Mouse (Mus musculus) CD4-positive, CD25-positive, alpha-beta regulatory T cell, adult 2 months (primary cell): ENCODE data around the gene Gm20388.

Source experiments
- DNase-seq: peaks from one replicate; pipeline ENCODE4 v3.0.0-alpha.2; 2012; ENCODE audit warnings: low read depth, low spot score

The Gm20388 gene

GRCm38 (mm10) chr8:120388246-120388645 is 477.6 kb downstream of the Gm20388 start:
- no peak for DNase-seq

GRCm38 (mm10) chr8:120390598-120390997 is 480.0 kb downstream of the Gm20388 start:
- no peak for DNase-seq

DNA sequence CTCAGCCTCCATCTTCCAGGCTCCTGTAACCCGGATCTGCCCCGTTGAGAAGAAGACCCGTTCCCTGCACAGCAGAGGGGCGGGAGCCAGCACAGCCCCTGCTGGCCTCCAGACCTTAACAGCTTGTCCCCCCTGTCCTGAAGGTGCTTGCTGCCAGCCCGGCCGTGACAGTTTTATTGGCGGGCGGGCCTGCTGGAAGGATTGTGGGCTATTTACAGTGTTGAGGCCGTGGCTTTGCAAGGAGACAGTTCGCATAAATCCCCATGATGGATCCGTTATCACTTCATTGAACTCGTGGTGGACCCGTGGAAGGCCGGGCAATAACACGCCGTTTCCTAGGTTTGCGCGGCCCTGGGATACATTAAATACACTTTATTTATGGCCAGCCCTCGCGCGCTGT is 481.2 kb downstream of the Gm20388 start:
- DNase-seq, result no peak

GRCm38 (mm10) chr8:120393085-120393484 is 482.4 kb downstream of the Gm20388 start:
- DNase-seq, result no peak

DNA sequence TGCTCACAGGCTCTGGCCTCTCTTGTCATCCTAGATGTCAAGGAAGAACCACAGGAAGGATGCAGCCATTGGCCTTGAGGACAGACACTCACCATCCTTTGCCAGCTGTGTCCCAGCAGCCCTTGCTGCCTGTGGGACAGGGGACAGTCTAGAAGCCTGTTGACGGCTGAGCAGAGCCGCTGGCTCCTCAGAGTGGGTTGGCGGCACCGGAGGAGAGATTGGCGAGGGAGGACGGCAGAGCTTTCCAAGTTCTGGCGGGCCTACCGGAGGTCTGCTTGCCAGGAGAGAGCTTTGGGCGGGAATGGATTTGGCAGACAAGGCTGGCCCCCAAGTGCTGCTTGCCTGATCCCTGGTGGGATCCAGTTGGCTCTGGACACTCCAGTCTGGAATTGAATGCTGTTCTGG is 483.2 kb downstream of the Gm20388 start:
- no peak for DNase-seq

- no peak for DNase-seq
These were observed 485.3 kb downstream of the Gm20388 start for GRCm38 (mm10) chr8:120395892-120396291.

GRCm38 (mm10) chr8:120396756-120397155 is 486.1 kb downstream of the Gm20388 start:
- peak; percentile 59 for DNase-seq

- no peak for DNase-seq
These were observed 487.1 kb downstream of the Gm20388 start for GRCm38 (mm10) chr8:120397444-120398411.

- no peak for DNase-seq
These were observed 488.7 kb downstream of the Gm20388 start for GRCm38 (mm10) chr8:120399212-120399934.

DNA sequence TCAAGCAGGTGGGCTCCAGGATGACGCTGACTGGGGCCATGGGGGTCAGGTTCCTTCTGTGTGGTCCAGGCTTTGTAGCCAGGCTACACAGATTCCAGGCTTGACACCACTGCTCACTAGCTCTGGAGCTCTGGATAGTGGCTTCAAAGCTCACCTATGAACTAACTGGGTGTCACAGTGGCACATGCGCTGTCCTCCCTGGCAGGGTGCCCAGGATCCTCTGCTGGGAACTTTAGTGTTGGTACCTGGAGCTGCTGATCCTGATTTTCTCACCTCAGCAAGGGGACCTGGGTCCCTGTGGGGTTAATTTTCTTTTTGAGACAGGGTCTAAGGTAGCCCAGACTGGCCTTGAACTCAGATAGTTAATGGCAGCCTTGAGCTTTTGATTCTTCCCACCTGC is 490.6 kb downstream of the Gm20388 start:
- DNase-seq, result no peak

DNA sequence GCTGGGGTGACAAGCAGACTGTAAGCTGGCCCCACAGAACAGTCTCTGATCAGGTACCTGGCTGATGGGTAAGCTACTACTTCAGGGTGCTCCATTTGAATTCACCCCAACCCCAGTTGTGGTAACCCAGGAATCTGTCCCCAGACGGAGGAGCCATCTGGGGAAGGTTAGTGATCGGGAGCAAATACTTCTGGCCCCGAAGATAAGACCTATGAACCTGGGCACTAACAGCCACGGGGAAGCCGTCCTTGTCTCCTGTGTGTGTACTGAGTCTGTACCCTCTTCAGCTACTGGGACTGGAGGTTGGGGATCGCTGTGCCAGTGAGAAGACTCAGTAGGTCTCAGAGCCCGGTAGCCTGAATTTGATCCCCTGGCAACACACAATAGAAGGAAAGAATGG is 491.1 kb downstream of the Gm20388 start:
- DNase-seq, result no peak

DNA sequence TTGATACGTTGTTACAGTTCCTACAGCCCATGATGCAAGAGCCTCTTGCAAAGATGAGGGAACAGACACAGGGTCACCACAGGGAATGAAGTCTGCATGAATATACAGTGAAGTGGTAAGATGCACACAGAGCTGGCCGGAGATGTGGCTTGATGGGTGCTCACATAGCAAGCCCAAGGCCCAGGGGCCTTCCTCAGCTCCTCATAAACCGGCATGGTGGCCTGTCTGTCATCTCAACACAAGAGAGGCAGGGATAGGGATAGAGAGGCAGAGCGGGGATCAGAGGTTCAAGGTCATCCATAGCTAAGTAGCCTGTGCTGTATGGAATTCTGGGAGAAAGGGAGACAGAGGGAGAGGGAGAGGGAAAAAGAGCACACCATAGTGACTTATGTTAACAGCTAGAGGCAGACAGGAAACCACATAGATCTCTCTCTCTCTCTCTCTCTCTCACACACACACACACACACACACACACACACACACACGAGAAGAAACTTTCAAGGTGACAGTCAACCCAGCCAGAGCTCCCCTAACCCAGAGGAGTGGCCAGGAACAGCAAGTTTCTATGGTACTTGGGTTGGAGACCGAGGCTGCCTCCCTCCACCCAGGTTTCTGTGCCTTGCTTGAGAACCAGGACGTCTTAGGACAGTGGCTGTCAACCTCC is 493.1 kb downstream of the Gm20388 start:
- peak; percentile 45 for DNase-seq

DNA sequence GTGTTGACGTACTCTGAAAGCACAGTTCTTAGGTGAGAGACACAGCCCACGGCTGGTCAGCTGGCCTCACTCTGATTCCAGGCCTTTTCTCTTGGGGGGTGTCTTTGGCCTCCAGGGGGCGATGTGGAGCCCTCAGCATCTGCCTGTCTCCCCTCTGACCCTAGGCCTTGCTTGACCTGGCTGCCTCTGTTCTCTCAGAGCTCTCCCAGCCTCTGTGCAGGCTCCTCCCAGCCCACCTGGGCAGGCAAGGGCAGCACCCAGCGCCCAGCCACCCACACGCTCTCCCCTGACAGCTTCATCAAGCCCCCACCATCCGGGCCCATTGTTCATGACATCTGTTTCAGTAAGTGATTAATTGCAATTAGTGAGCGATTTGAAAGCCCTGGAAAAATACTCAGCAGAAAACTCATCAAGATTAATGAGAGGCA is 494.0 kb downstream of the Gm20388 start:
- peak; percentile 58 for DNase-seq

DNA sequence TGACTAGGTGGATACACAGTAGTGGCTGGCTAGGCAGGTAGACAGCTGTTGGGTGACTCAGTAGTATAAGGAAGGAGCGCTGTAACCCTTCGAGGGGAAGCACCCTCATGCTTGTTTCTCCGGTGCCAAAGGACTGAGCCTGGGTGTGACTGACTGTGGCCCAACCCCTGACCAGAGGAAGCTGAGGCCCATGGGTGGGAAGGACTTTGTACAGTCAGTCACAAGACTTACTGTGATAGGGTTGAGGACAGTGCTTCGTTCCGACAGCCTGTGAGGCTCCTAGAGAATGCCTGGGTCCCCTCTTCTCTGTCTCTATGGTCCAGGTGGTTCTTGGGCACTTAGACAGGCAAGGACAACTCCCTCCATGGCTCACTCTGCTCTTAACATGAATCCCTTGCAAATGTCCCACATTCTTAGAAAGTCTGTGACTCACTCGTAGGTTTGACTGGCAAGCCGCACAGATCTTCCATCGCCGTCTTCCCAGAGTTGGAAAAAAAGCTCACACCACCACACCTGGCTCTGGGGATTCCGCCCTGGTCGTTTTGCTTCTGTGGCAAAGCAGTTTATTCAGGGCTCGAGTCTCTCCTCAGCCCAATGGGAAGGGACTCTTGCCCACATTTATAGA is 495.5 kb downstream of the Gm20388 start:
- no peak for DNase-seq

DNA sequence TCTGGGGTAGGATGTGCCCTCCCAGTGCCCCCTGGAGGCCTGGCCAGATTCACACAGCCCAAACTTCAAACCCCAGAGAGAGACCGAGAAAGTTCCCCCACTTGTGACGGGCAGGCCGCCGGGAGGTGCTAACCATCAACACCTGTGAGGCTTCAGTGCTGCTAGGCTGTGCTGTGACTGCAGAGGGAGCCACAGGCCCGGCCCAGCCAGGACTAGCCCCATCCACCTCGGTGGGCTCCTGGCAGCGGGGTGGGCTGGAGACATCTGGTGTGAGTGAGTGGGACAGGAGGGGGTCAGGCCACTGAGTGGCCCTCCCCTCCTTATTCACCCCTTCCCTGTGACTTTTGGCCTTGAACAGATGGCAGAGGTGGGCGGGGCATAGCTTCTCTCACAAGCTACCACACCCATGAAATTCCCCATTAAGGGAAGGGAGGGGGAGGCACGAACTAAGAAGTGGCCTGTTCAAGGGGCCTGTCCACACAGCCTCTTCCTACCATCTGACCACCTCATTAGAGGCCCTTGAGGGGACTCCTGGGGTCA is 497.1 kb downstream of the Gm20388 start:
- DNase-seq, result peak; percentile 38

DNA sequence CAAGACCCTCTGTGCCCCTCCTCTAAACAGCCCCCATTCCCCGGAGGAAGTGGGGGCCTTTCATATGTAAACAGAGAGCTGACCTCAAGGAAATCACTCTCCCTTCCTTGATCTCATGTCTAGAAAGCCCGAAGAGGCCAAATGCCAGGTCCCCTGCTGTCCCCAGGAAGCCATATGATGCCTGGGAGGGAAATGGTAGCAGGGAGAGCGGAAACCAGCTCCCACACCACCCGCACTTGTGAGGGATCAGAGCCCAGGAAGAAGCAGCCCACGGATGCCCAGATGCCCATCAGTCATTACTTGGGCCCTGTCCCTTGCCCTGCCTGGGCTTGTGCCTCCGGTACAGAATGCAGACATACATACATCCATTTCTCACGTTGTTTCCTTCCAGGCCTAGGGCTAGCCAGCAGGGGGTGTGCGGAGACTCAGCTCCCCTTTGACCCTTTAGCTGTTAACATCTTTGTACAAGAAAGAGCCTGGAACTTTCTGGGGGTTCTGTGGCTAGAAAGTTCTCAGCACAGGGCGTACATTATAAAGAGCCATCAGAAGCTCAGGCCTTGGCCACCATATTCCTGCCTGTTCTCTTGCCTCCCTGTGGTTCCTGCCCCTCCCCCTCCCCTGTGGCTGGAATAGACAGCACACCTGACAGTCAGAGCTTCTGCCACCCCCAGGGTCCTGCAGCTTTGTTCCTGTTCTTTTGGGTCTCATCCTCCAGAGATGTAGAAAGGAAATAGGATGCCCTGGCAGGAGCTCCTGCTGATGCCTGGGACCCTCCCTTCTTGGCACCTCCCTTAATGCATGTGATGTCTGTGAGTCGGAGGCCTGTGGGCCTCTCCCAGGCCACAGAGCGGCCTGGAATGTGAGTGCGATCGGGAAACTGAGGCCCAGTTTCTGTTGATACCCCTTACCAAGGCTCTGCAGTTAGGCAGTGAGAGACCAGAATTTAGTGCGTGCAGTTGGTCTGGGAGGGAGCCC is 497.9 kb downstream of the Gm20388 start:
- no peak for DNase-seq

- DNase-seq, result no peak
These were observed 498.9 kb downstream of the Gm20388 start for GRCm38 (mm10) chr8:120409371-120410013.

GRCm38 (mm10) chr8:120411059-120411458 is 500.4 kb downstream of the Gm20388 start:
- DNase-seq, result no peak

DNA sequence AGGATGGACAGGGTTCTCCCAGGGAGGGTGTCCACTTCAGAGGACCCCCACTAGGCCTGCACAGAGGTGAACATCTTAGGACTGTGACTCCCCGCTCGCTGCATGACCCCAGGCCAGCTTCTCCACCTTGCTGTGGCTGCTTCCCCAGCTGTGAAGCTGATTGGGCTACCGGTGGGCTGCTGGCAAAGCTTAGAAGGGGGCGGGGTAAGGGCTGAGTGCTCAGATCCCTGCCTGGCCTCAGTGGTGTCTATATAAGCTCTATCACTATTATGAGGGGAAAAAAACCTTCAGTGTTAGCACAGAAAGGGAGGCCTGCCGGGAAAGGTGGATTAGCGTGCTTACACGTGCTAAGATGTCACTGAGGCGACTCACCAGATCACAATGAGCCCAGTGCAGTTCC is 501.2 kb downstream of the Gm20388 start:
- no peak for DNase-seq

DNA sequence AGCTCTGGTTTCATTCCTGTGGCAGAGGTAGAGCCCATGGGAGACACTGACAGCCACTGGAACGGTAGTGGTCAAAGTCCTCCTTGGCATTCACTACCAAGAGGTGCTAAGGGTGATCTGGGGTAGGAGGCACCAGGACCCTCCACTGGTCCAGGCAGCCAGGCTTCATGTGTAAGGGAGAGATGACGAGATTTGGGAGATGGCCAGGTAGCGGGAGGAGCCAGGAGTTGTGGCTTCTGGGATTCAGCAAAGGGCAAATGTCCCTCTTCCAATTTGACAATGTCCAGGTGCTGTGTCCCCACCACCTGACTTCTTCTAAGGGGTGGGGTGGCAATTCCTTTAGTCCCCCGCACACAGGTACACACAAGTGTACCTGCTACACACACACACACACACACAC is 501.7 kb downstream of the Gm20388 start:
- DNase-seq, result no peak
